Mouse (Mus musculus) CH12.LX (cell line): ENCODE measurements around the gene Ube2f. TPM values are rescaled to one million over a fixed set of nuclear protein-coding genes. Genes with fewer than 3 reads are reported as not detected.

Source experiments
- DNase-seq: peaks from one replicate; pipeline ENCODE4 v3.0.0-alpha.2; 2013; ENCODE audit errors: extremely low read depth
- H3K27ac ChIP-seq: 2 replicates; pipeline ENCODE4 v1.5.1; 2012; ENCODE audit warnings: low read depth, mild to moderate bottlenecking, control low read depth, moderate library complexity; ENCODE audit not compliant: insufficient read depth
- H3K27me3 ChIP-seq: replicated peaks from 2 replicates; pipeline ENCODE3; 2012; ENCODE audit warnings: inconsistent platforms
- H3K36me3 ChIP-seq, 2 experiments: replicated peaks in 1 of 2; 2 replicates each; pipeline versions ENCODE3 to v1.6.1; 2012; ENCODE audit warnings: inconsistent platforms in 1 of 2, low read length in 1 of 2, mild to moderate bottlenecking in 1 of 2, mixed read lengths in 1 of 2, moderate library complexity in 1 of 2; ENCODE audit not compliant: control insufficient read depth in 1 of 2, insufficient read depth in 1 of 2
- H3K4me1 ChIP-seq, 2 experiments: 2 replicates each; pipeline ENCODE4 v1.6.1; 2012; ENCODE audit warnings: inconsistent platforms in 1 of 2, moderate library complexity in 1 of 2; ENCODE audit not compliant: insufficient read depth in 2 of 2, control insufficient read depth in 1 of 2
- H3K4me2 ChIP-seq: 2 replicates; pipeline ENCODE4 v1.6.1; 2012; ENCODE audit warnings: low read depth, mild to moderate bottlenecking, control low read depth; ENCODE audit not compliant: poor library complexity, insufficient read depth, severe bottlenecking
- H3K4me3 ChIP-seq, 3 experiments: fragments of 150-350 bp in 1 of 3; sonication (generic) in 1 of 3; replicated peaks in 1 of 3; 2 replicates each; pipeline versions ENCODE3 to v1.5.1; 2011 to 2012; ENCODE audit warnings: low read depth in 2 of 3, low read length in 2 of 3, mild to moderate bottlenecking in 2 of 3, moderate library complexity in 2 of 3, control low read depth in 1 of 3, improper control_type of control experiment in 1 of 3, inconsistent platforms in 1 of 3, mixed read lengths in 1 of 3; ENCODE audit not compliant: poor library complexity in 1 of 3
- H3K79me2 ChIP-seq: replicated peaks from 2 replicates; pipeline ENCODE4 v1.6.1; 2012; ENCODE audit warnings: mild to moderate bottlenecking, moderate library complexity; ENCODE audit not compliant: control insufficient read depth, poor library complexity, insufficient read depth, severe bottlenecking; ENCODE audit errors: extremely low read depth
- H3K9ac ChIP-seq: 2 replicates; pipeline ENCODE4 v1.6.1; 2012; ENCODE audit warnings: low read depth, mild to moderate bottlenecking, control low read depth, moderate library complexity; ENCODE audit not compliant: insufficient read depth
- H3K9me3 ChIP-seq: replicated peaks from 2 replicates; pipeline ENCODE3; 2012; ENCODE audit warnings: low read length, inconsistent platforms, mixed read lengths
- BHLHE40 ChIP-seq: IDR thresholded peaks from 2 replicates; pipeline ENCODE4 v1.6.1; 2011; ENCODE audit warnings: mild to moderate bottlenecking, low read depth, low read length, improper control_type of control experiment
- CHD1 ChIP-seq: IDR thresholded peaks from 2 replicates; pipeline ENCODE4 v1.6.1; 2012; ENCODE audit warnings: low read depth, low read length, improper control_type of control experiment, inconsistent platforms
- CHD2 ChIP-seq: IDR thresholded peaks from 2 replicates; pipeline ENCODE4 v1.6.1; 2011; ENCODE audit warnings: low read length, improper control_type of control experiment
- ELF1 ChIP-seq: IDR thresholded peaks from 2 replicates; pipeline ENCODE4 v1.6.1; 2014; ENCODE audit warnings: low read depth, mild to moderate bottlenecking, inconsistent platforms, low read length, improper control_type of control experiment
- GABPA ChIP-seq: IDR thresholded peaks from 2 replicates; pipeline ENCODE4 v1.6.1; 2012; ENCODE audit warnings: low read depth, low read length, improper control_type of control experiment, inconsistent platforms; ENCODE audit not compliant: insufficient replicate concordance
- IRF4 ChIP-seq: IDR thresholded peaks from 2 replicates; pipeline ENCODE4 v1.6.1; 2014; ENCODE audit warnings: low read depth, mild to moderate bottlenecking, inconsistent platforms, low read length, improper control_type of control experiment
- JUN ChIP-seq: IDR thresholded peaks from 2 replicates; pipeline ENCODE4 v1.6.1; 2011; ENCODE audit warnings: low read depth, mild to moderate bottlenecking, low read length, improper control_type of control experiment, moderate library complexity; ENCODE audit not compliant: insufficient read depth
- JUND ChIP-seq: conservative IDR thresholded peaks from 2 replicates; pipeline ENCODE4 v1.6.1; 2011; ENCODE audit warnings: low read depth, low read length, improper control_type of control experiment
- KAT2A ChIP-seq: IDR thresholded peaks from 2 replicates; pipeline ENCODE4 v1.6.1; 2012; ENCODE audit warnings: low read length, improper control_type of control experiment, inconsistent platforms; ENCODE audit not compliant: insufficient replicate concordance
- MAFK ChIP-seq: IDR thresholded peaks from 2 replicates; pipeline ENCODE4 v1.6.1; 2011; ENCODE audit warnings: low read length, improper control_type of control experiment; ENCODE audit not compliant: insufficient replicate concordance
- MAX ChIP-seq: IDR thresholded peaks from 2 replicates; pipeline ENCODE4 v1.6.1; 2011; ENCODE audit warnings: low read length, improper control_type of control experiment
- MAZ ChIP-seq: IDR thresholded peaks from 2 replicates; pipeline ENCODE4 v1.6.1; 2012; ENCODE audit warnings: low read depth, mild to moderate bottlenecking, inconsistent platforms, low read length, improper control_type of control experiment, moderate library complexity
- MEF2A ChIP-seq: IDR thresholded peaks from 2 replicates; pipeline ENCODE4 v1.6.1; 2014; ENCODE audit warnings: low read depth, mild to moderate bottlenecking, inconsistent platforms, low read length, improper control_type of control experiment, borderline replicate concordance
- NELFE ChIP-seq: IDR thresholded peaks from 2 replicates; pipeline ENCODE4 v1.6.1; 2011; ENCODE audit warnings: low read depth, low read length, improper control_type of control experiment
- PAX5 ChIP-seq: IDR thresholded peaks from 2 replicates; pipeline ENCODE4 v1.6.1; 2012; ENCODE audit warnings: low read length, inconsistent platforms, mixed read lengths
- POLR2AphosphoS2 ChIP-seq: IDR thresholded peaks from 2 replicates; pipeline ENCODE4 v1.6.1; 2011; ENCODE audit warnings: low read depth, low read length, improper control_type of control experiment
- RAD21 ChIP-seq: IDR thresholded peaks from 2 replicates; pipeline ENCODE4 v1.6.1; 2011; ENCODE audit warnings: low read depth, mild to moderate bottlenecking, low read length, improper control_type of control experiment, moderate library complexity
- SIN3A ChIP-seq: IDR thresholded peaks from 2 replicates; pipeline ENCODE4 v1.6.1; 2012; ENCODE audit warnings: low read length, improper control_type of control experiment, inconsistent platforms
- TBP ChIP-seq: conservative IDR thresholded peaks from 2 replicates; pipeline ENCODE4 v1.6.1; 2011; ENCODE audit warnings: low read depth, low read length, improper control_type of control experiment
- TCF12 ChIP-seq: IDR thresholded peaks from 2 replicates; pipeline ENCODE4 v1.6.1; 2014; ENCODE audit warnings: low read depth, mild to moderate bottlenecking, inconsistent platforms, low read length, improper control_type of control experiment
- USF1 ChIP-seq: IDR thresholded peaks from 2 replicates; pipeline ENCODE4 v1.6.1; 2014; ENCODE audit warnings: low read depth, mild to moderate bottlenecking, inconsistent platforms, low read length, improper control_type of control experiment
- USF2 ChIP-seq: conservative IDR thresholded peaks from 2 replicates; pipeline ENCODE4 v1.6.1; 2011; ENCODE audit warnings: low read depth, low read length, improper control_type of control experiment
- ZC3H11A ChIP-seq: IDR thresholded peaks from 2 replicates; pipeline ENCODE4 v1.6.1; 2012; ENCODE audit warnings: low read depth, mild to moderate bottlenecking, inconsistent platforms, low read length, improper control_type of control experiment
- ZMIZ1 ChIP-seq: IDR thresholded peaks from 2 replicates; pipeline ENCODE4 v1.6.1; 2012; ENCODE audit warnings: low read depth, mild to moderate bottlenecking, inconsistent platforms, low read length, improper control_type of control experiment
- ZNF384 ChIP-seq: IDR thresholded peaks from 2 replicates; pipeline ENCODE4 v1.6.1; 2012; ENCODE audit warnings: low read depth, low read length, improper control_type of control experiment, inconsistent platforms
- dilution Hi-C: fragments of 300-500 bp; cut with MboI; formaldehyde crosslinking; loops from 2 replicates; pipeline ENCODE4 v1.14.3; 2020; ENCODE audit warnings: low sequenced_read_pairs; ENCODE audit not compliant: extremely low pct_unique_long_range_greater_than_20kb, extremely low pct_ligation_motif_present
- in situ Hi-C: fragments of 300-500 bp; cut with MboI; formaldehyde crosslinking; loops from 3 replicates; pipeline ENCODE4 v1.14.3; 2019; ENCODE audit warnings: low sequenced_read_pairs, low pct_ligation_motif_present, low pct_unique_long_range_greater_than_20kb, mixed read lengths
- polyA plus RNA-seq: library from polyadenylated mRNA; unstranded; fragments of >175 nt; gene quantifications from 2 replicates; pipeline ENCODE4 v1.2.1, GENCODE M21; 2012; ENCODE audit warnings: low read depth; ENCODE audit not compliant: insufficient read length
- total RNA-seq, 2 experiments: library from RNA; depleted of rRNA; stranded (reverse); fragments of 300-350 nt in 1 of 2; fragments of >200 nt in 1 of 2; gene quantifications; 2 replicates each; pipeline ENCODE4 v1.2.3; 2012 to 2014

Ube2f gene
- total and polyA plus RNA-seq, 3 experiments, result 30.3 to 70.5 (median 58.1) TPM

DNA sequence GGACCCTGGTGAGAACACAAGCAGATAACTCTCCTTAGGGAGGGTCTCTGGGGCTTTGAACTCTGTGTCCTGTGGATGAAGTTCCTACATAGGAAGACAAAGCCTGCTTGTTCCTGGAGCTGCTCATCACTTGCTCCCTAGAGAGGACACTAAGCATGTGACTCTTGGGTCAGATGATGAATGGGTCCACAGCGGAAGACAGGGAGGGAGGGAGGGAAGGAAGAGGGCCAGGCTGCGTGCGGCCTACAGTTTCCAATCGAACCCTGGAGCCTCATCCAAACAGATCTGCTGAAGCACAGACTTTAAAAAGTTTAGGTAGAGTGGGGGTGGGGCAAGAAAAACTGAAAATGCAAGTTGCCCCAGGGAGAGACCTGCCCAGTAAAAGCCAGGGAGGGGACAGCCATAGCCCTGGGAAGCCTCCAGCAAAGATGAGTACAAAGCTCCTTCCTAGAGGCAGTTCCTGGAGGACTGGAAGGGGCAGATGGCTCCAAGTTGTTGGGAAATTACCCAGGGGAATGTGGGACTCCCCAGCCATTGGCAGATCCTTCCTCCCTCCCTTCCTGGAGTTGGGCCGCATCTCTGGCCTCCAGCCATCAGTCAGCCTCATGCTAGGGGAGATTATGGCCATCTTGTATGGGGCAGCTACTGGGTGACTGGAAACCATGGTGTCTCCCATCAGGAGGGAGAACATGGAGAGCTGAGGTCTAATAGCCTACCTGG lies 49.8 kb downstream of the Ube2f start (continued):
- TF ChIP-seq MAFK (no peak), SIN3A (peak; percentile 55), MAX (peak; percentile 67; the same call in 1 of the 2 replicates), USF2 (peak; percentile 66), USF1 (peak; percentile 81), RAD21 (no peak), GABPA (no peak), MEF2A (no peak), NELFE (no peak), TBP (0 out of 2 replicates have a peak, but pooled peaks have one; percentile 22), ZNF384 (no peak), IRF4 (no peak; the same call in 1 of the 2 replicates)

DNA sequence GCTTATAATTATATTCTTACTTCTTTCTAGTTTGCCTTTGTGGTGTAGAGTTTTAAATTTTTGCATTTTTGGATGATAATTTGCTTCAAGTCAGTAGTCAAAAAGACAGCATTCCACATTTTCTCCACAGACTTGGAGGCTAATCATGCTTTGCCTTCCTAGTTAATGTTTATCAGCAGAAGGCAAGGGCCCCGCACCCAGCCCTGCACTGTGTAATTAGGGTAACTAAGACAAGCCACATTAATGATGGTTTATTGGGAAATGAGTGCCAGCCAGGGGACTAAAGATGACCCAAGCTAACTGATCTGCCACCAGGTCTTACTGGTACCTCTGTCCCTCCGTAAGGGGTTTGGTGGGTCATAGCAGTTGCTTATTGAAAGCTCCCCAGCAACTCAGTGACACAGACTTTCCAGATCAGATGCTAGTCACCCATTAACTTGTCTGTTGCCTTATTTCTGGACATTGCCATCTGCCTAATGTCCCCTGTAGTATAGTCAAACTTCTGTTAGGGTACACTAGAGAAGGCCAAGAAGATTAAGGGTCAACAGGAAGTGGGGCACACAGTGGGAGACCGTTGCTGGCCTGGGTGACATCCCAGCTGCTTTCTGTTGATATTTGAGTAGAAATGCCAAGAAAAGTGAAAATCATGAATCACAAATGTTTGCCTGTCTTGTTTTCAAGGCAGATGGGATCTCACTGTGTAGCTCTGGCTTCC lies 51.3 kb downstream of the Ube2f start:
- peaks cover 5% of the 10 kb centered on the region; the same call in 1 of the 2 replicates for H3K79me2 ChIP-seq
- TF ChIP-seq ZNF384 (no peak), IRF4 (no peak), PAX5 (no peak), ZC3H11A (no peak), BHLHE40 (no peak), RAD21 (no peak), JUN (no peak), MAZ (no peak), CHD2 (no peak), POLR2AphosphoS2 (no peak), SIN3A (no peak), ZMIZ1 (no peak), NELFE (no peak), ELF1 (no peak), JUND (no peak), CHD1 (no peak), KAT2A (no peak), USF1 (no peak), TCF12 (no peak), USF2 (no peak)
- no peak overlapping the region for H3K9ac ChIP-seq
- no peaks in the 10 kb centered on the region for H3K9me3 ChIP-seq
- peaks cover 42 to 55% of the 10 kb centered on the region in 2 experiments for H3K36me3 ChIP-seq
- H3K27me3 ChIP-seq, result no peaks in the 10 kb centered on the region
- no peak for DNase-seq
- H3K4me1 ChIP-seq, result peaks cover 5 to 34% of the 10 kb centered on the region in 2 experiments
- no peak overlapping the region for H3K4me2 ChIP-seq
- dilution Hi-C loops, result no loop called here
- no peak overlapping the region for H3K4me3 ChIP-seq
- H3K27ac ChIP-seq, result no peak overlapping the region
- in situ Hi-C loops, result no loop called here
